ENCODE assay signal across 24 mouse cellular contexts in the genomic region with DNA sequence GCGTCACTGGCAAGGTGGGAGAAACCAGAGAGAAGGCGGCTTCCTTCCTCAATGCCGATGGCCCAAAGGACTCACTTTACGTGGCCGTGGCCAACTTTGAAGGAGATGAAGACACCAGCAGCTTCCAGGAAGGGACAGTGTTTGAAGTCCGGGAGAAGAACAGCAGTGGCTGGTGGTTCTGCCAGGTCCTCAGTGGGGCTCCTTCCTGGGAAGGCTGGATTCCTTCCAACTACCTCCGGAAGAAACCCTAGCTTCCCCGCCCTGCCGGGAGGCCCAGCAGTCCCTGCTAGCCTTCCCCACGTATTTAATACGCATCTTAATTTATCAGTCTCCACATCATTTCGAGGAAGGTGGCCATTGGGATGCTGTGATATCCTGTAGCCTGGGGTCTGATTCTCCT. TPM values are rescaled to one million over a fixed set of nuclear protein-coding genes. Genes with fewer than 3 reads are reported as not detected.
DNase-seq lines count a peak whose midpoint lies in the region; ATAC-seq and TF ChIP-seq lines count a peak whose summit lies in the region.
"Had no signal": no experiment of that assay in that cellular context is flagged by ENCODE, and none has a peak within 500 bp of the region (broad histone marks: within the 10 kb centered on the region; RNA-seq: fewer than 3 reads in every experiment).

No protein-coding gene starts in this region.

- H3K27ac ChIP-seq in lung, embryonic 16.5 days (ENCODE audit: low read length), result 0 out of 2 replicates have a peak overlapping the region, but pooled peaks have one; percentile 10
- no peak overlapping the region for H3K27ac ChIP-seq in kidney, adult 2 months (ENCODE audit: insufficient read depth, low read depth, low read length)
- no peak overlapping the region for H3K27ac ChIP-seq in kidney, embryonic 14.5 days (ENCODE audit: low read depth, low read length)
- H3K27ac ChIP-seq: gastrocnemius, adult 2 months; heart, adult 2 months; heart, embryonic 13.5 days; hindbrain, embryonic 15.5 days; limb, embryonic 13.5 days; midbrain, embryonic 13.5 days had no signal

- no peak overlapping the region for H3K4me2 ChIP-seq in lung, embryonic 16.5 days (ENCODE audit: low read depth, low read length)
- H3K4me2 ChIP-seq in kidney, embryonic 14.5 days (replicated peaks; ENCODE audit: low read depth, low read length), result no peak overlapping the region
- H3K4me2 ChIP-seq: heart, embryonic 13.5 days; hindbrain, embryonic 15.5 days; limb, embryonic 13.5 days; liver, embryonic 11.5 days; midbrain, embryonic 13.5 days had no signal

- H3K9ac ChIP-seq in lung, embryonic 16.5 days (ENCODE audit: low read length), result no peak overlapping the region
- H3K9ac ChIP-seq in kidney, embryonic 14.5 days (ENCODE audit: low read depth, low read length), result no peak overlapping the region
- H3K9ac ChIP-seq: heart, embryonic 13.5 days; hindbrain, embryonic 15.5 days; limb, embryonic 13.5 days; midbrain, embryonic 13.5 days had no signal

- ATAC-seq in lung, embryonic 16.5 days (ENCODE audit: low read depth), result 0 out of 2 replicates have a peak, but pooled peaks have one; percentile 44
- no peak for ATAC-seq in kidney, embryonic 14.5 days (ENCODE audit: low FRiP score, low TSS enrichment)
- no peak for ATAC-seq in megakaryocyte-erythroid progenitor cell, adult 5-6 weeks (replicated peaks; ENCODE audit: low FRiP score, low TSS enrichment, poor library complexity, severe bottlenecking)
- ATAC-seq: CD4-positive, CD25-positive, alpha-beta regulatory T cell, adult 4 months; forebrain, embryonic 16.5 days; midbrain, embryonic 13.5 days had no signal

- no peaks in the 10 kb centered on the region for H3K27me3 ChIP-seq in lung, embryonic 16.5 days (ENCODE audit: control insufficient read depth, insufficient read depth, low read depth, low read length)
- no peaks in the 10 kb centered on the region for H3K27me3 ChIP-seq in kidney, adult 2 months (replicated peaks; ENCODE audit: control insufficient read depth, insufficient read depth, low read length)
- H3K27me3 ChIP-seq in kidney, embryonic 14.5 days (ENCODE audit: control insufficient read depth, insufficient read depth, low read length), result no peaks in the 10 kb centered on the region
- H3K27me3 ChIP-seq: heart, embryonic 13.5 days; hindbrain, embryonic 15.5 days; limb, embryonic 13.5 days; midbrain, embryonic 13.5 days had no signal

- WGBS in lung, embryonic 16.5 days, result 64% methylated on average over 12 of the region's 12 CpGs
- WGBS in kidney, adult 2 months, result 67% methylated on average over 12 of the region's 12 CpGs
- 84% methylated on average over 12 of the region's 12 CpGs for WGBS in kidney, embryonic 14.5 days

- H3K36me3 ChIP-seq in lung, embryonic 16.5 days (ENCODE audit: control insufficient read depth, insufficient read depth, low read length), result peaks cover 39% of the 10 kb centered on the region
- no peaks in the 10 kb centered on the region for H3K36me3 ChIP-seq in kidney, adult 2 months (ENCODE audit: control insufficient read depth, insufficient read depth, low read length)
- H3K36me3 ChIP-seq in kidney, embryonic 14.5 days (ENCODE audit: control insufficient read depth, insufficient read depth, low read length), result peaks cover 60% of the 10 kb centered on the region

- no peak for TF ChIP-seq POLR2A in kidney, adult 2 months (IDR thresholded peaks at IDR 0.05; ENCODE audit: low read depth, low read length)

- TF ChIP-seq CTCF in kidney, adult 2 months (conservative IDR thresholded peaks at IDR 0.05; ENCODE audit: insufficient read depth, insufficient read length, low read depth, low read length), result no peak

- H3K4me3 ChIP-seq in lung, embryonic 16.5 days (ENCODE audit: low read length), result no peak overlapping the region
- no peak overlapping the region for H3K4me3 ChIP-seq in kidney, adult 2 months (ENCODE audit: insufficient read depth, low read depth, low read length)
- H3K4me3 ChIP-seq in kidney, embryonic 14.5 days (ENCODE audit: low read length), result no peak overlapping the region
- H3K4me3 ChIP-seq: erythroblast, embryonic 14.5 days; gastrocnemius, adult 2 months; heart, adult 2 months; heart, embryonic 13.5 days; hindbrain, embryonic 15.5 days; limb, embryonic 13.5 days; midbrain, embryonic 13.5 days had no signal

- H3K4me1 ChIP-seq in lung, embryonic 16.5 days (replicated peaks; ENCODE audit: control insufficient read depth, insufficient read depth, low read length), result peaks cover 4% of the 10 kb centered on the region; the same call in 1 of the 2 replicates
- no peaks in the 10 kb centered on the region for H3K4me1 ChIP-seq in kidney, adult 2 months (ENCODE audit: control insufficient read depth, insufficient read depth, low read length)
- H3K4me1 ChIP-seq in kidney, embryonic 14.5 days (ENCODE audit: control insufficient read depth, insufficient read depth, low read length), result no peaks in the 10 kb centered on the region
- H3K4me1 ChIP-seq: hindbrain, embryonic 15.5 days; midbrain, embryonic 13.5 days had no signal

- DNase-seq in lung, adult 18-20 months, result no peak
- DNase-seq in cerebellum, adult 18-20 months, result peak; percentile 20 to 38
- peak; percentile 53 to 56 for DNase-seq in cerebellum, postnatal 10 days
- no peak for DNase-seq in kidney, adult 2 months
- DNase-seq: adrenal gland, postnatal 25 days; gastrocnemius, adult 2 months; heart, adult 2 months; heart, postnatal 10 days; kidney, adult 9 months; kidney, postnatal 25 days; lung, postnatal 36 days; right cerebral cortex, postnatal 14 days; thymus, postnatal 4 days had no signal

- H3K9me3 ChIP-seq in lung, embryonic 16.5 days (ENCODE audit: control insufficient read depth, low read length), result no peaks in the 10 kb centered on the region
- no peaks in the 10 kb centered on the region for H3K9me3 ChIP-seq in kidney, embryonic 14.5 days (ENCODE audit: control insufficient read depth, low read length)
- H3K9me3 ChIP-seq: heart, embryonic 13.5 days; hindbrain, embryonic 15.5 days; limb, embryonic 13.5 days; midbrain, embryonic 13.5 days had no signal

RNA-seq across cellular contexts. Expression of gene Ubtd2, which starts 31.9 kb away (rescaled TPM):
- 38.2 and 42.0 TPM in 2 replicates for polyA plus RNA-seq in lung, embryonic 16.5 days (2015; fragmentation: Nextera tagmentation; extraction: Ambion mirVana)
- polyA plus RNA-seq in kidney, adult 2 months (2012; rRNA removed), result 4.6 and 5.4 TPM in 2 replicates
- 47.9 and 61.5 TPM in 2 replicates for polyA plus RNA-seq in kidney, embryonic 14.5 days (2014; fragmentation: Nextera tagmentation; extraction: Ambion mirVana)
- total RNA-seq in megakaryocyte-erythroid progenitor cell, adult 5-6 weeks (2014; fragmentation: Nextera tagmentation), result 8.2 and 8.8 TPM in 2 replicates
- 6.4 TPM in 1 of 2 replicates, not detected in the other for total RNA-seq in megakaryocyte-erythroid progenitor cell, adult 5-6 weeks (2017)

Comparison
In these comparisons a context has a peak if more than half of its experiments do, and no peak if none do; other contexts are left out.
1. DNase-seq: peak in cerebellum, adult 18-20 months (2 of 2) and cerebellum, postnatal 10 days (2 of 2); none in lung, adult 18-20 months (0 of 2) and kidney, adult 2 months (single experiment).